Mouse (Mus musculus) embryonic facial prominence, embryonic 13.5 days (tissue): ENCODE results near the gene Wdr20. TPM values are rescaled to one million over a fixed set of nuclear protein-coding genes. Genes with fewer than 3 reads are reported as not detected.

Experiments used
- ATAC-seq: fragments of 200-750 bp; cut with Nextera tagmentation; 2 replicates; pipeline ENCODE4 v1.8.0; 2017; ENCODE audit warnings: low read depth; ENCODE audit not compliant: insufficient number of reproducible peaks, insufficient read depth, low FRiP score, low TSS enrichment
- H3K27ac ChIP-seq: fragments of 300-500 bp; sonication (generic); 2 replicates; pipeline ENCODE4 v1.5.1; 2015; ENCODE audit warnings: moderate library complexity, mild to moderate bottlenecking, inconsistent platforms
- H3K27me3 ChIP-seq: fragments of 300-500 bp; sonication (generic); 2 replicates; pipeline ENCODE4 v1.6.1; 2015; ENCODE audit warnings: mild to moderate bottlenecking, inconsistent platforms
- H3K36me3 ChIP-seq: fragments of 300-500 bp; sonication (generic); 2 replicates; pipeline ENCODE4 v1.6.1; 2015; ENCODE audit warnings: mild to moderate bottlenecking, inconsistent platforms
- H3K4me1 ChIP-seq: fragments of 300-500 bp; sonication (generic); 2 replicates; pipeline ENCODE4 v1.6.1; 2015; ENCODE audit warnings: inconsistent platforms
- H3K4me2 ChIP-seq: fragments of 300-500 bp; sonication (generic); 2 replicates; pipeline ENCODE4 v1.6.1; 2015; ENCODE audit warnings: moderate library complexity, mild to moderate bottlenecking, inconsistent platforms
- H3K4me3 ChIP-seq: fragments of 300-500 bp; sonication (generic); 2 replicates; pipeline ENCODE4 v1.5.1; 2015; ENCODE audit warnings: mild to moderate bottlenecking, inconsistent platforms
- H3K9ac ChIP-seq: fragments of 300-500 bp; sonication (generic); 2 replicates; pipeline ENCODE4 v1.6.1; 2015; ENCODE audit warnings: mild to moderate bottlenecking, inconsistent platforms
- H3K9me3 ChIP-seq: fragments of 300-500 bp; sonication (generic); 2 replicates; pipeline ENCODE4 v1.6.1; 2016; ENCODE audit warnings: inconsistent platforms
- WGBS: fragments of 180-500 bp; shearing (Covaris S2); methylation state at CpG from one replicate; pipeline ENCODE4 v1.1.7; 2015; ENCODE audit warnings: mixed read lengths; 5-methylcytosine and 5-hydroxymethylcytosine counted together
- polyA plus RNA-seq: library from polyadenylated mRNA; unstranded; fragments of >200 nt; fragmentation: Nextera tagmentation; extraction: Ambion mirVana; gene quantifications from 2 replicates; pipeline ENCODE4 v1.2.1, GENCODE M21; 2015

Gene Wdr20
- polyA plus RNA-seq, 1 experiment from 2014 or later = 31.5 TPM

DNA sequence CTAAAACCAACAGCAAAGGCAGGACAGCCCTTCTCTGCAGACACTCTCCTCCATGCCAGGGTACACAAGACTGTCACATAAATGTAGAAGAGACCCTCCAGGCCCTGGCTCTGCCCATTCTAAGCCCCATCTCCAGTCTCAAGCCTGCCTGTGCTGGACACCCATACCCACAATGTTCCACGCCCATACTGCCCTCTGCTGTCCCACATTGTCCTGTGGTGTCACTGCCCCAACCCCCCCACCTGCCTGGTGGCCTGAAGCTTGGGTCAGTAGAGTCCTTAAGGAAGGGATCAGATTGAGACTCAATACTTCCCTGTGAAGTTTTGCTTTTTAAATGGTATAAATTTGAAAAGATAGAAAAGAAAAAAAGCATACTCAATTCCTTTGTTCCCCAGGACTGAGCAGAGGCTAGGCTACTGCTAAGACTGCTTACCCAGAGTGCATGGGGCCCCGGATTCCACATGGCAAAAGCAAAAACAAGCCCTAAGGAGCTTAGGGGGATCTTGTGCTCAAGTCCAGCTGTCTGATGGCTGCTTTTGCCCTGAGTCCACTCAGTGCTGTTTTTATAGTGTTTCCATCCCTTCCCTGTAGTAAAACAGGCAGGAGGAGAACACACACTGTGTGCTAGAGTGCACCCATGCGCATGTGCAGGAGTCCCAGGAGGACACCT lies 68.7 kb downstream of the Wdr20 start:
- H3K9me3 ChIP-seq = no peaks in the 10 kb centered on the region
- no peak for ATAC-seq
- no peak overlapping the region for H3K4me3 ChIP-seq
- WGBS = 71% methylated on average over 3 of the region's 3 CpGs
- no peak overlapping the region for H3K27ac ChIP-seq
- no peak overlapping the region for H3K9ac ChIP-seq
- no peak overlapping the region for H3K4me2 ChIP-seq
- peaks cover 25% of the 10 kb centered on the region; the same call in 1 of the 2 replicates for H3K36me3 ChIP-seq
- H3K27me3 ChIP-seq = no peaks in the 10 kb centered on the region
- H3K4me1 ChIP-seq = peaks cover 9% of the 10 kb centered on the region

GRCm38 (mm10) chr12:110808430-110808829 lies 70.7 kb downstream of the Wdr20 start:
- no peaks in the 10 kb centered on the region for H3K27me3 ChIP-seq
- no peak overlapping the region; the same call in 1 of the 2 replicates for H3K4me2 ChIP-seq
- H3K27ac ChIP-seq = peak overlapping the region; percentile 60
- no peaks in the 10 kb centered on the region for H3K9me3 ChIP-seq
- peaks cover 5% of the 10 kb centered on the region; the same call in 1 of the 2 replicates for H3K4me1 ChIP-seq
- peaks cover 32% of the 10 kb centered on the region for H3K36me3 ChIP-seq
- H3K9ac ChIP-seq = no peak overlapping the region
- no peak overlapping the region for H3K4me3 ChIP-seq
- ATAC-seq = no peak
- WGBS = 56% methylated on average over 10 of the region's 10 CpGs

- no peak overlapping the region for H3K4me3 ChIP-seq
- peaks cover 5% of the 10 kb centered on the region; the same call in 1 of the 2 replicates for H3K4me1 ChIP-seq
- H3K27ac ChIP-seq = peak overlapping the region; percentile 60; the same call in 1 of the 2 replicates
- no peak for ATAC-seq
- H3K9ac ChIP-seq = no peak overlapping the region
- peaks cover 36% of the 10 kb centered on the region for H3K36me3 ChIP-seq
- H3K27me3 ChIP-seq = no peaks in the 10 kb centered on the region
- H3K4me2 ChIP-seq = no peak overlapping the region
- WGBS = 72% methylated on average over 5 of the region's 5 CpGs
- H3K9me3 ChIP-seq = no peaks in the 10 kb centered on the region
These were observed 71.1 kb downstream of the Wdr20 start for GRCm38 (mm10) chr12:110808848-110809247.

DNA sequence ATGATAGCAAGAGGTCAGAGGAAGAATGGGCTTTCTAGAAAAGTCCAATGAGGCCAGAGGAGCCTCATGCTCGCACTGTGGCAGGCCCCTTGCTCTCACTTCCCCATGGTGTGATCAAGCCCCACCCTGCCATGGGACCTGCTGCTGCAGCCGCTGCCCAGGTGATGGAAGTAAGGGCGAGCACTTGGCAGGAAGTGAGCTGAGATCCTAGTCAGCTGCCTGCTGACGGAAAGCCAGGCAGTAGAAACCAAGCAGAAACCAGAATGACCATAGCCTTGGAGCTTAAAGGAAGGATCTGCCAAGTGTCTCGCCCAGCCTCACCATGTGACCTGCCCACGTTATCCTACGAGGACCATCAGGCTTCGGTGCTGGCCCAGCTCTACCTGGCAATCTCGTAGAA lies 75.4 kb downstream of the Wdr20 start:
- H3K9ac ChIP-seq = no peak overlapping the region
- peaks cover 34% of the 10 kb centered on the region for H3K36me3 ChIP-seq
- H3K9me3 ChIP-seq = peaks cover 3% of the 10 kb centered on the region; the same call in 1 of the 2 replicates
- 87% methylated on average over 9 of the region's 9 CpGs for WGBS
- no peak for ATAC-seq
- no peak overlapping the region for H3K27ac ChIP-seq
- no peaks in the 10 kb centered on the region for H3K27me3 ChIP-seq
- peaks cover 4% of the 10 kb centered on the region; the same call in 1 of the 2 replicates for H3K4me1 ChIP-seq
- no peak overlapping the region for H3K4me2 ChIP-seq
- no peak overlapping the region for H3K4me3 ChIP-seq

- Histone ChIP-seq H3K4me3 (no peak overlapping the region), H3K4me1 (no peaks in the 10 kb centered on the region), H3K36me3 (peaks cover 33% of the 10 kb centered on the region), H3K27me3 (no peaks in the 10 kb centered on the region), H3K27ac (no peak overlapping the region), H3K9ac (no peak overlapping the region), H3K4me2 (no peak overlapping the region), H3K9me3 (peaks cover 3% of the 10 kb centered on the region; the same call in 1 of the 2 replicates)
- WGBS = 93% methylated on average over 6 of the region's 6 CpGs
- ATAC-seq = no peak
These were observed 75.9 kb downstream of the Wdr20 start for GRCm38 (mm10) chr12:110813624-110814023.

DNA sequence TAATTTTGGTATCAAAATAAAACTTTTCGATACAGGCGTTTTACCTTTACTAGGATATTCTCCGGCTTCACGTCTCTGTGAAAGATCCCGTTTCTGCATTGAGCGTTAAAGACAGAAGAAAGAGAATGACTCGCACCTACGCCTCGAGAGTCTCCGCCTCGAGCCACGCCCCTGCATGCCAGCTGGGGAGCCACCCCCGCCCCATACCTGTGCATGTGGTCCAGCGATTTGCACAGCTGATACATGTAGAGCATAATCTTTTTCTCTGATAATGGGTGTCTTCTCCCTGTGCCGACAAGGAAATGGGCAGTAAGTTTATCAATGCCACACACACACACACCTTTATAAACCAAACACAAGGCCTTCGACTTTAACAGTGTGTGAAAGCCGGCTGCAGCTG lies 77.2 kb downstream of the Wdr20 start:
- no peaks in the 10 kb centered on the region for H3K27me3 ChIP-seq
- H3K4me3 ChIP-seq = no peak overlapping the region
- no peak overlapping the region for H3K27ac ChIP-seq
- WGBS = 79% methylated on average over 17 of the region's 17 CpGs
- H3K4me1 ChIP-seq = no peaks in the 10 kb centered on the region
- peaks cover 26% of the 10 kb centered on the region for H3K36me3 ChIP-seq
- no peak overlapping the region for H3K4me2 ChIP-seq
- peaks cover 3% of the 10 kb centered on the region; the same call in 1 of the 2 replicates for H3K9me3 ChIP-seq
- no peak overlapping the region for H3K9ac ChIP-seq
- no peak for ATAC-seq

- H3K9me3 ChIP-seq = peaks cover 3% of the 10 kb centered on the region; the same call in 1 of the 2 replicates
- WGBS = 85% methylated on average over 2 of the region's 2 CpGs
- no peaks in the 10 kb centered on the region for H3K27me3 ChIP-seq
- H3K27ac ChIP-seq = no peak overlapping the region
- no peak overlapping the region for H3K4me2 ChIP-seq
- ATAC-seq = no peak
- H3K4me1 ChIP-seq = no peaks in the 10 kb centered on the region
- H3K36me3 ChIP-seq = peaks cover 17% of the 10 kb centered on the region
- H3K4me3 ChIP-seq = no peak overlapping the region
- no peak overlapping the region for H3K9ac ChIP-seq
These were observed 79.1 kb downstream of the Wdr20 start for GRCm38 (mm10) chr12:110816833-110817232.

- no peak for ATAC-seq
- Histone ChIP-seq H3K27me3 (no peaks in the 10 kb centered on the region), H3K9ac (no peak overlapping the region), H3K9me3 (peaks cover 3% of the 10 kb centered on the region; the same call in 1 of the 2 replicates), H3K27ac (no peak overlapping the region), H3K4me1 (no peaks in the 10 kb centered on the region), H3K4me2 (no peak overlapping the region), H3K36me3 (0 out of 2 replicates have a peak, but pooled peaks cover 3% of the 10 kb centered on the region), H3K4me3 (no peak overlapping the region)
- WGBS = 80% methylated on average over 8 of the region's 8 CpGs
These were observed 81.6 kb downstream of the Wdr20 start for GRCm38 (mm10) chr12:110819367-110819766.

DNA sequence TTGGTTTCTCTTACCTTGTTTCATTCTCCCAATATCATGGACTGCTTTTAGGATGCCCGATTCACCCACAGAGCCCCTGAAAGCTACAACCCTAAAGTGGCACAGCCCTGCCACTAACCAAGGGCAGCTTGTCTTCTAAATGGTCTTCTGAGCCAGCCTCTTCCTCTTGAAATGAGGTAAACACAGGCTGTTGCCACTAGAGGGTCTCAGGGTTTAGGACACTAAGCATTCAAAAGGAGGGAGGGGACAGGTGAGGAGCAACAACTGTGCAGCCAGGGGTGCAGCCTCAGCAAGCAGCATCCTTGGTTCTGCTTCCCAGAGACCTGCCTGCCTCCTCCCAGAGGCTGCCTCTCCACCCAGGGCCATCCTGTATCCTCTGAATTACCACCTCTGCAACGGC lies 84.0 kb downstream of the Wdr20 start:
- no peaks in the 10 kb centered on the region for H3K9me3 ChIP-seq
- H3K4me2 ChIP-seq = no peak overlapping the region
- no peaks in the 10 kb centered on the region for H3K36me3 ChIP-seq
- no peaks in the 10 kb centered on the region for H3K4me1 ChIP-seq
- no peak overlapping the region for H3K4me3 ChIP-seq
- WGBS = 86% methylated on average over 2 of the region's 2 CpGs
- 0 out of 2 replicates have a peak overlapping the region, but pooled peaks have one; percentile 1 for H3K9ac ChIP-seq
- no peak for ATAC-seq
- H3K27ac ChIP-seq = no peak overlapping the region
- no peaks in the 10 kb centered on the region for H3K27me3 ChIP-seq

DNA sequence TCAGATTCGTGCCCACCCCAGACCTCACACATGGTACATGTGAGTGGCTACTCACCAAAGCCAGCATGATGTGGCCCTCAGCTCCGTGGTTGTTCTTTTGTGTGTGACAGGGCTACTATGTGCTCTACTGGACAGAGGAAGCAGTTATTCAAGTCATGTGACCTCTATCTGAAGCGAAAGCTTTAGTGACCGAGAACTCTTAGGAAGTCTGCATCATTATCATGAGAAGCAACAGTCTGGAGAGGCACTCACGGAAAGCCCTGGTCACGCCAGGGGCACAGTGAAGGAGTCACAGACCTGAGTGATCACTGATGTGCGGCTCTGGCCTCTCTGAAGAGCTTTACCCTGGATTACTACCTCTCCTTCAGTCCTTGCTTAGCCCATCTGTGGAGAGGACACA lies 84.6 kb downstream of the Wdr20 start:
- H3K4me3 ChIP-seq = no peak overlapping the region
- H3K9me3 ChIP-seq = no peaks in the 10 kb centered on the region
- H3K36me3 ChIP-seq = no peaks in the 10 kb centered on the region
- H3K27me3 ChIP-seq = no peaks in the 10 kb centered on the region
- H3K4me1 ChIP-seq = no peaks in the 10 kb centered on the region
- H3K27ac ChIP-seq = no peak overlapping the region
- H3K9ac ChIP-seq = no peak overlapping the region
- H3K4me2 ChIP-seq = no peak overlapping the region
- no peak for ATAC-seq
- WGBS = 86% methylated on average over 7 of the region's 7 CpGs

GRCm38 (mm10) chr12:110828908-110829307 lies 91.2 kb downstream of the Wdr20 start:
- no peak overlapping the region for H3K27ac ChIP-seq
- H3K36me3 ChIP-seq = no peaks in the 10 kb centered on the region
- ATAC-seq = no peak
- H3K4me2 ChIP-seq = no peak overlapping the region
- WGBS = 93% methylated on average over 4 of the region's 4 CpGs
- H3K9me3 ChIP-seq = no peaks in the 10 kb centered on the region
- no peaks in the 10 kb centered on the region for H3K4me1 ChIP-seq
- H3K9ac ChIP-seq = no peak overlapping the region
- H3K27me3 ChIP-seq = no peaks in the 10 kb centered on the region
- no peak overlapping the region for H3K4me3 ChIP-seq

DNA sequence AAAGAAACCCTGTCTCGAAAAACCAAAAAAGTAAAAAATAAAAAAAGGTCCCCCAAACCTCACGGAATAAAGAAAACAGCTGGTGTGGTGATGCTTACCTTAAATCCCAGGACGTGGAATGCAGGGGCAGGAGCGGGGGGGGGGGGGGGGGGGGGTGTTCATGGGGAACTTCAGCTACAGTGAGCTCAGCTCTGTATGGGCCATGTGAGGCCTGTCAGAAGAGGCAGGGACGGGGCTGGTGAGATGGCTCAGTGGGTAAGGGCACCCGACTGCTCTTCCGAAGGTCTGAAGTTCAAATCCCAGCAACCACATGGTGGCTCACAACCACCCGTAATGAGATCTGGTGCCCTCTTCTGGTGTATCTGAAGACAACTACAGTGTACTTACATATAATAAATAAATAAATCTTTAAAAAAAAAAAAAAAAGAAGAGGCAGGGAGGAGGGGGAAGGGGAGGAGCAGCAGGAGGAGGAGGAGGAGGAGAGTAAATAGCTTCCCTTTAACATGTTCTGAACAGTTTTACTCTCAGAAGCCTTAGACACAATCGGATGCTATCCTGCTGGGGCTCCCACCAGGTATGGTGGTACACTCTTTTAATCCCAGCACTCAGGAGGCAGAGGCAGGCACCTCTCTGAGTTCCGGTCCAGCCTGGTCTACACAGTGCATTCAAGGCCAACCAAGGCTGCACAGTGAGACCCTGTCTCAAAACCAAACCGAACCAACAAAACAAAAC lies 92.7 kb downstream of the Wdr20 start:
- H3K4me1 ChIP-seq = no peaks in the 10 kb centered on the region
- H3K27me3 ChIP-seq = no peaks in the 10 kb centered on the region
- no peak overlapping the region for H3K4me3 ChIP-seq
- no peak overlapping the region for H3K4me2 ChIP-seq
- no peaks in the 10 kb centered on the region for H3K9me3 ChIP-seq
- H3K36me3 ChIP-seq = no peaks in the 10 kb centered on the region
- no peak for ATAC-seq
- no peak overlapping the region for H3K9ac ChIP-seq
- 86% methylated on average over 9 of the region's 11 CpGs for WGBS
- H3K27ac ChIP-seq = no peak overlapping the region
